Mouse (Mus musculus) thymus, adult 2 months (tissue): ENCODE data around the gene Slc39a11.

ENCODE experiments used
- CTCF ChIP-seq: fragments of 200-500 bp; IDR thresholded peaks from 2 replicates; pipeline ENCODE4 v1.5.1; 2012; ENCODE audit warnings: mild to moderate bottlenecking, control low read depth, low read length, moderate library complexity, borderline replicate concordance; ENCODE audit not compliant: control insufficient read depth, poor library complexity, insufficient read depth; ENCODE audit errors: extremely low read depth
- POLR2A ChIP-seq: fragments of 200-500 bp; IDR thresholded peaks from 2 replicates; pipeline ENCODE4 v1.6.1; 2012; ENCODE audit warnings: mild to moderate bottlenecking, low read length, control low read depth, moderate library complexity; ENCODE audit not compliant: control insufficient read depth, poor library complexity, insufficient read depth; ENCODE audit errors: extremely low read depth

DNA sequence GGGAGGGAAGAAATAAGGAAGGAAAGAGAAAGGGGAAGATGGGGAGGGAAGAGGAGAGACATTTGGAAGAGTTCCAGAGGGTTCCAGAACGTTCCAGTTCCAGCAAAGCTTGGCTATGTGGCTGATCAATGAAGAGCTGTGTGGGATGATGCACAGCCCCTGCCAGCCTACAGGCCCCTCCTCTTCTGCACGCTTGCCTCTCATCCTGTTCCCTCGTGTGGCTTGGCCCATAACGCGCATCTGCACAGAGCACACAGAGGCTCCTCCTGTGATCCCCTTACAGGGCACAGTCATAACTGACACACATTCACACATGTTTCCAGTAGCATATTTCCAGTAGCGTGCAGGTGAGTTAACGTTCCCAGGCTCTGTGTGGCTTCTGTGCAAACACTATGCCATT is 139.6 kb downstream of the Slc39a11 start:
- TF ChIP-seq POLR2A (no peak), CTCF (no peak)
